Mouse (Mus musculus) adrenal gland, postnatal 0 days (tissue): Measurements from ENCODE around the gene Tlr7. TPM values are rescaled to one million over a fixed set of nuclear protein-coding genes. Genes with fewer than 3 reads are reported as not detected.

Experiments used
- polyA plus RNA-seq: library from polyadenylated mRNA; unstranded; fragments of >200 nt; fragmentation: Nextera tagmentation; extraction: Ambion mirVana; gene quantifications from 2 replicates; pipeline ENCODE4 v1.2.1, GENCODE M21; 2015

Tlr7 gene
- 1.5 and 3.4 TPM in 2 replicates for polyA plus RNA-seq

DNA sequence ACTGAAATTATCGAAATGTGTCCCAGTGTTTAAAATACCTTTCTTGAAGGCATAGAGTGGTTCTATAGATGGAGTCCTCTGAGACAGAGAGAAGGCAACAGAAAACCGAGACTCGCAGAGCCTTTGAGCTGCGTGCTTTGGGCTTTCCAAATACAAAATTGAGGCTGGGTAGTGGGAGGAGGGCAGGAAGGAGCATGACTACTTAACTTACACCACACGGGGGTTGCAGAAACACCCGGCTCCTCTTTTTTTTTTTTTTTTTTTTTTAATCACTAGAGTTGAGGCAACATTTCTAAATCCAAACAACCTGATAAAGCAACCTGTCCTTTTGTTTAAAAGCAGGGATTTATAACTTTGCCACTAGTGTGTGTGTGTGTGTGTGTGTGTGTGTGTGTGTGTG lies at the start of gene Tlr7:
Gene Tlr7 (minus strand): TSS at position 160 of the 400 bp plus-strand sequence.

DNA sequence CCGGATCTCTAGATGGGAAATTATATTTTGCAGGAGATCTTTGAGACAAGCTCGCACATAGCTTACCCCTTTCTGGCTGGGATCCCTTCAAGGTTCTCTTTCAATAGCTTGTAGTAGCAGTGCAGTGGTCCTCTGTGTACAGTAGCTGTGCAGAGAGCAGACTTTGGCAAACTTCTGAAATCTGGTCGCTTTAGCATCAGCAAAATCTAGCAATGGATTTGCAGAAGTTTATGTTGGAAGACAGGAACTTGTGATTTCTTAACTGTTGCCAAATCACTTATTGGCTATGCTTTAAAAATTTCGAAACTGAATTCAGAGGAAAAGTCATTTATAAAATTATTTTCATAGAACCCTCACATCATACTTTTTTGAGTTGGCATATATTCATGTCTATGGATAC lies 66.3 kb downstream of the Tlr7 start, which contains the start of gene Tlr8:
Gene Tlr8 (minus strand): TSS at position 244 of the 400 bp plus-strand sequence.

Other genes with a start within 250 kb of the Tlr7 start
- gene Tmsb4x, start 121.2 kb downstream of the Tlr7 start, polyA plus RNA-seq = 3,698 and 7,635 TPM in 2 replicates
- gene Tlr8, start 66.2 kb downstream of the Tlr7 start, polyA plus RNA-seq = 0.40 and 0.77 TPM in 2 replicates
- gene Prps2, start 52.2 kb upstream of the Tlr7 start, polyA plus RNA-seq = 12.6 and 17.4 TPM in 2 replicates